Mouse (Mus musculus): ENCODE data around the gene Sv2b.

- TF ChIP-seq CTCF (IDR thresholded peaks at IDR 0.05; ENCODE audit: low read depth, low read length) (no peak), POLR2A (IDR thresholded peaks at IDR 0.05; ENCODE audit: extremely low read depth, insufficient read depth, low read length) (no peak)
Observed at GRCm38 (mm10) chr7:75220786-75221185, 88.3 kb downstream of the Sv2b start.

Measured in liver, adult 2 months (tissue).